Comparison of ENCODE assay signal across 8 mouse cellular contexts in the genomic region with DNA sequence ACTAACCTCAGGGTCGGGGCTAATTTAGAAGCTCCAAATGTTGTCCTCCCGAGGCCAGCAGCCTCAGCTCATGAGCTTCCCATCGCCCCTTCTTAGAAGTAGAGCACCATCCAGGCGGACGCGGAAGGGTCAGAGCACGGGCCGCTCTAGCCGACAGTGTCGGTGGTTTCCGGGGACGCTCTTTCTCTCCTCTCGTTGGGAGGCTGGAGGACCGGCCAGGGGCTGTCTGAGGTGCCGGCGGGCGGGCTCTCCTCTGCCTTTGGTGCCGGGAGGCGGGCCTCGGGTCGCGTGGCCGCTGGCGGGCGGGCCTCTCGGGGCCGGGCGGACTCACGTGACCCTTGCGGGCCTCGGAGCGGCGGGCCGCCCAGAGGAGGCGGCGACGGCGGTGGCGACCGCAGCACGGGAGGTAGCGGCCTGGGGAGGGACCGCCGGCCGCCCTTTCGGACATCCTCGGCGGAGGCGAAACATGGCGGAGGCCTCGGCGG. TPM values are rescaled to one million over a fixed set of nuclear protein-coding genes. Genes with fewer than 3 reads are reported as not detected.
DNase-seq lines count a peak whose midpoint lies in the region; ATAC-seq and TF ChIP-seq lines count a peak whose summit lies in the region.

Polr3c (minus strand) TSS at position 286 of the 485 bp plus-strand sequence.
Rnf115 (plus strand) TSS at position 322 of the 485 bp plus-strand sequence.

- peaks cover 2% of the 10 kb centered on the region; the same call in 1 of the 2 replicates for H3K36me3 ChIP-seq in ES-E14 (ENCODE audit: control insufficient read depth, insufficient read depth, low read length, poor library complexity, severe bottlenecking)
- 0 out of 2 replicates have a peak, but pooled peaks cover 4% of the 10 kb centered on the region for H3K36me3 ChIP-seq in forebrain, embryonic 16.5 days (ENCODE audit: control insufficient read depth, insufficient read depth)
- H3K36me3 ChIP-seq in lung, embryonic 14.5 days (ENCODE audit: insufficient read depth), result peaks cover 21% of the 10 kb centered on the region
- H3K36me3 ChIP-seq in thymus, adult 2 months (ENCODE audit: control insufficient read depth, insufficient read depth, low read length), result peaks cover under 1% of the 10 kb centered on the region

- peak within 1 kb of the TSS; percentile 90 for H3K9ac ChIP-seq in ES-E14 (ENCODE audit: insufficient read depth, low read depth, low read length, poor library complexity, severe bottlenecking)
- H3K9ac ChIP-seq in forebrain, embryonic 16.5 days (replicated peaks; ENCODE audit: low read depth, low read length), result peak within 1 kb of the TSS; percentile 87
- H3K9ac ChIP-seq in lung, embryonic 14.5 days, result peak within 1 kb of the TSS; percentile 82

- peak; percentile 90 for DNase-seq in ES-E14 (ENCODE audit: low read depth, low spot score)
- DNase-seq in cerebellum, adult 11-12 months, result peak; percentile 97
- peak; percentile 95 to 97 for DNase-seq in heart, postnatal 36 days
- peak; percentile 93 to 96 for DNase-seq in layer of hippocampus, adult 2 months (ENCODE audit: low spot score in 2 of 2)
- DNase-seq in lung, embryonic 14.5 days, result peak; percentile 97
- peak; percentile 89 for DNase-seq in thymus, adult 2 months

- no peak within 1 kb of the TSS; the same call in 1 of the 2 replicates for H3K27ac ChIP-seq in ES-E14 (ENCODE audit: insufficient read depth, low read depth, low read length, poor library complexity, severe bottlenecking)
- H3K27ac ChIP-seq in forebrain, embryonic 16.5 days (ENCODE audit: low read length), result peak within 1 kb of the TSS; percentile 75
- H3K27ac ChIP-seq in layer of hippocampus, adult 2 months, result peak within 1 kb of the TSS; percentile 96
- peak within 1 kb of the TSS; percentile 84 for H3K27ac ChIP-seq in lung, embryonic 14.5 days (ENCODE audit: low read depth)
- peak within 1 kb of the TSS; percentile 70 for H3K27ac ChIP-seq in olfactory bulb, adult 2 months (ENCODE audit: insufficient read depth, low read depth, low read length)
- H3K27ac ChIP-seq in thymus, adult 2 months (ENCODE audit: control insufficient read depth, insufficient read depth, low read length), result peak within 1 kb of the TSS; percentile 76

- H3K4me2 ChIP-seq in forebrain, embryonic 16.5 days (ENCODE audit: low read length), result peak within 1 kb of the TSS; percentile 78
- peak within 1 kb of the TSS; percentile 62 for H3K4me2 ChIP-seq in lung, embryonic 14.5 days

- TF ChIP-seq POLR2A in olfactory bulb, adult 2 months (IDR thresholded peaks at IDR 0.05; ENCODE audit: insufficient read depth, low read depth, low read length), result peak; percentile 64
- peak; percentile 79 for TF ChIP-seq POLR2A in thymus, adult 2 months (IDR thresholded peaks at IDR 0.05; ENCODE audit: control insufficient read depth, extremely low read depth, insufficient read depth, low read length, poor library complexity)

- peak within 1 kb of the TSS; percentile 95 to 97 for H3K4me3 ChIP-seq in ES-E14 (ENCODE audit: insufficient read depth in 1 of 2, low read depth in 1 of 2, low read length in 2 of 2, poor library complexity in 1 of 2, severe bottlenecking in 1 of 2)
- peak within 1 kb of the TSS; percentile 98 for H3K4me3 ChIP-seq in forebrain, embryonic 16.5 days (replicated peaks; ENCODE audit: low read length)
- peak within 1 kb of the TSS; percentile 97 for H3K4me3 ChIP-seq in layer of hippocampus, adult 2 months
- peak within 1 kb of the TSS; percentile 93 for H3K4me3 ChIP-seq in lung, embryonic 14.5 days (ENCODE audit: low read depth, low read length)
- peak within 1 kb of the TSS; percentile 74 for H3K4me3 ChIP-seq in olfactory bulb, adult 2 months (ENCODE audit: insufficient read depth, low read depth, low read length)
- H3K4me3 ChIP-seq in thymus, adult 2 months (ENCODE audit: control insufficient read depth, insufficient read depth, low read length), result peak within 1 kb of the TSS; percentile 95

- H3K4me1 ChIP-seq in ES-E14 (ENCODE audit: control insufficient read depth in 2 of 2, insufficient read depth in 2 of 2, low read length in 2 of 2, poor library complexity in 1 of 2), result peaks cover 1 to 2% of the 10 kb centered on the region in 2 experiments; a peak in 3 of 4 replicates
- H3K4me1 ChIP-seq in forebrain, embryonic 16.5 days (replicated peaks; ENCODE audit: control insufficient read depth, insufficient read depth, low read length), result peaks cover 17% of the 10 kb centered on the region
- H3K4me1 ChIP-seq in lung, embryonic 14.5 days (ENCODE audit: insufficient read depth), result peaks cover 14% of the 10 kb centered on the region
- H3K4me1 ChIP-seq in olfactory bulb, adult 2 months (ENCODE audit: control insufficient read depth, insufficient read depth, low read length), result 0 out of 2 replicates have a peak, but pooled peaks cover 3% of the 10 kb centered on the region
- H3K4me1 ChIP-seq in thymus, adult 2 months (replicated peaks; ENCODE audit: control insufficient read depth, insufficient read depth, low read length), result peaks cover 2% of the 10 kb centered on the region

- WGBS in forebrain, embryonic 16.5 days, result under 1% methylated on average over 51 of the region's 52 CpGs
- WGBS in lung, embryonic 14.5 days, result 0% methylated on average over 52 of the region's 52 CpGs
- under 1% methylated on average over 52 of the region's 52 CpGs for WGBS in olfactory bulb, adult 2 months
- under 1% methylated on average over 52 of the region's 52 CpGs for WGBS in thymus, adult 2 months

- no peaks in the 10 kb centered on the region for H3K9me3 ChIP-seq in ES-E14 (ENCODE audit: control insufficient read depth, insufficient read depth, low read depth, low read length)
- H3K9me3 ChIP-seq in forebrain, embryonic 16.5 days (ENCODE audit: control insufficient read depth, low read length), result no peaks in the 10 kb centered on the region
- H3K9me3 ChIP-seq in lung, embryonic 14.5 days (ENCODE audit: low read depth, low read length), result no peaks in the 10 kb centered on the region

- H3K27me3 ChIP-seq in forebrain, embryonic 16.5 days (replicated peaks; ENCODE audit: control insufficient read depth, insufficient read depth, low read length), result no peaks in the 10 kb centered on the region
- H3K27me3 ChIP-seq in lung, embryonic 14.5 days (ENCODE audit: insufficient read depth, low read length), result no peaks in the 10 kb centered on the region
- H3K27me3 ChIP-seq in thymus, adult 2 months (ENCODE audit: control insufficient read depth, insufficient read depth, low read length), result no peaks in the 10 kb centered on the region

- no peak for TF ChIP-seq CTCF in layer of hippocampus, adult 2 months (conservative IDR thresholded peaks at IDR 0.05)
- TF ChIP-seq CTCF in lung, embryonic 14.5 days (IDR thresholded peaks at IDR 0.05; ENCODE audit: low read depth), result no peak
- no peak for TF ChIP-seq CTCF in olfactory bulb, adult 2 months (IDR thresholded peaks at IDR 0.05; ENCODE audit: insufficient read depth, low read depth, low read length)
- TF ChIP-seq CTCF in thymus, adult 2 months (IDR thresholded peaks at IDR 0.05; ENCODE audit: borderline replicate concordance, control insufficient read depth, extremely low read depth, insufficient read depth, low read length, poor library complexity), result peak; percentile 42; the same call in 1 of the 2 replicates

- ATAC-seq in forebrain, embryonic 16.5 days, result peak; percentile 99
- peak; percentile 99 for ATAC-seq in lung, embryonic 14.5 days (ENCODE audit: insufficient read depth)

- in situ Hi-C loops in ES-E14 (cut with MboI; ENCODE audit: low sequenced_read_pairs in 2 of 2, unreplicated experiment in 2 of 2), result no loop called here

- intact Hi-C loops in heart, postnatal 36 days (cut with DNase I), result loop anchor here (2.0 to 5.0 kb wide), 2 partner anchors 31 to 85 kb away; partner anchors contain the start of gene Pias3

TF ChIP-seq in ES-E14, 5 proteins besides CTCF, POLR2A, EP300 and RAD21:
- TF ChIP-seq HCFC1 (IDR thresholded peaks at IDR 0.05; ENCODE audit: borderline replicate concordance, insufficient read depth, low read length), result peak; percentile 76
- TF ChIP-seq CHD2 (IDR thresholded peaks at IDR 0.05; ENCODE audit: low read depth, low read length), result no peak

RNA-seq across cellular contexts. Expression of gene Polr3c, which starts in this region (rescaled TPM):
- 21.0 and 22.2 TPM in 2 replicates for total RNA-seq in ES-E14 (2012; rRNA removed)
- 32.2 and 33.9 TPM in 2 replicates for polyA plus RNA-seq in forebrain, embryonic 16.5 days (2015; fragmentation: Nextera tagmentation; extraction: Ambion mirVana)
- 10 to 100 TPM; 24.4 to 26.4 TPM for total RNA-seq in heart, postnatal 36 days (2021)
- 10 to 100 TPM; 23.5 to 24.0 TPM for total RNA-seq in layer of hippocampus, adult 2 months (2021)
- 33.7 and 34.2 TPM in 2 replicates for polyA plus RNA-seq in lung, embryonic 14.5 days (2014; fragmentation: Nextera tagmentation; extraction: Ambion mirVana)
- not detected in 2 replicates for polyA plus RNA-seq in olfactory bulb, adult 2 months (2012; ENCODE audit: insufficient read depth, insufficient read length, low replicate concordance, missing spikeins)
- 49.3 and 51.1 TPM in 2 replicates for polyA plus RNA-seq in thymus, adult 2 months (2012; rRNA removed)

RNA-seq across cellular contexts. Expression of gene Rnf115, which starts in this region (rescaled TPM):
- 16.9 and 22.1 TPM in 2 replicates for total RNA-seq in ES-E14 (2012; rRNA removed)
- 59.8 and 65.1 TPM in 2 replicates for polyA plus RNA-seq in forebrain, embryonic 16.5 days (2015; fragmentation: Nextera tagmentation; extraction: Ambion mirVana)
- total RNA-seq in heart, postnatal 36 days (2021), result 10 to 100 TPM; 19.8 to 27.3 TPM
- total RNA-seq in layer of hippocampus, adult 2 months (2021), result 10 to 100 TPM; 59.7 to 61.3 TPM
- polyA plus RNA-seq in lung, embryonic 14.5 days (2014; fragmentation: Nextera tagmentation; extraction: Ambion mirVana), result 53.7 and 54.2 TPM in 2 replicates
- polyA plus RNA-seq in olfactory bulb, adult 2 months (2012; ENCODE audit: insufficient read depth, insufficient read length, low replicate concordance, missing spikeins), result not detected in 2 replicates
- polyA plus RNA-seq in thymus, adult 2 months (2012; rRNA removed), result 24.1 and 26.3 TPM in 2 replicates

Comparison
In these comparisons a context has a peak if more than half of its experiments do, and no peak if none do; other contexts are left out.
1. RNA of gene Rnf115 (polyA plus RNA-seq): 59.8 to 65.1 TPM in forebrain, embryonic 16.5 days, 53.7 to 54.2 TPM in lung, embryonic 14.5 days and 24.1 to 26.3 TPM in thymus, adult 2 months; not detected in olfactory bulb, adult 2 months; every median in the first group is over 10 times any median in the second.
2. Peak in every context shown above with its lines, with median percentiles within 50 percentile points of each other: DNase-seq, H3K4me3 ChIP-seq and H3K9ac ChIP-seq.